In genomic region chr2:172384715-172385114, GRCm38 (mm10) we compare ENCODE assay signal across 23 mouse cellular contexts.
"Had no signal": no experiment of that assay in that cellular context is flagged by ENCODE, and none has a peak within 500 bp of the region (broad histone marks: within the 10 kb centered on the region; RNA-seq: fewer than 3 reads in every experiment).

No protein-coding gene starts in this region.

- H3K27ac ChIP-seq: gastrocnemius, adult 2 months; heart, adult 2 months; hindbrain, embryonic 13.5 days; intestine, embryonic 15.5 days; limb, embryonic 13.5 days; limb, embryonic 15.5 days had no signal

- H3K4me1 ChIP-seq: hindbrain, embryonic 13.5 days; intestine, embryonic 15.5 days; limb, embryonic 13.5 days; limb, embryonic 15.5 days had no signal

- H3K4me2 ChIP-seq: heart, embryonic 12.5 days; hindbrain, embryonic 13.5 days; intestine, embryonic 15.5 days; limb, embryonic 13.5 days; limb, embryonic 15.5 days; liver, embryonic 11.5 days had no signal

- H3K9me3 ChIP-seq: heart, embryonic 12.5 days; hindbrain, embryonic 13.5 days; intestine, embryonic 15.5 days; limb, embryonic 13.5 days; limb, embryonic 15.5 days had no signal

- H3K27me3 ChIP-seq: heart, embryonic 12.5 days; hindbrain, embryonic 13.5 days; intestine, embryonic 15.5 days; limb, embryonic 13.5 days; limb, embryonic 15.5 days had no signal

- DNase-seq: gastrocnemius, adult 2 months; gastrocnemius, postnatal 10 days; gastrocnemius, postnatal 25 days; heart, adult 11 months; heart, adult 2 months; heart, postnatal 10 days; heart, postnatal 4 days; kidney, adult 18-20 months; kidney, adult 8-10 months; kidney, postnatal 10 days; kidney, postnatal 36 days; layer of hippocampus, adult 9-11 months; layer of hippocampus, postnatal 36 days; left cerebral cortex, postnatal 4 days had no signal

- H3K4me3 ChIP-seq: gastrocnemius, adult 2 months; heart, adult 2 months; heart, embryonic 12.5 days; hindbrain, embryonic 13.5 days; intestine, embryonic 15.5 days; limb, embryonic 13.5 days; limb, embryonic 15.5 days had no signal

- ATAC-seq: hindbrain, embryonic 16.5 days; inflammation-experienced regulatory T-cells, adult 6 months; intestine, embryonic 15.5 days; intestine, postnatal 0 days had no signal

- H3K9ac ChIP-seq: heart, embryonic 12.5 days; hindbrain, embryonic 13.5 days; intestine, embryonic 15.5 days; limb, embryonic 13.5 days; limb, embryonic 15.5 days had no signal
